Mouse (Mus musculus): ENCODE results near the gene 4933416C03Rik. TPM values are rescaled to one million over a fixed set of nuclear protein-coding genes. Genes with fewer than 3 reads are reported as not detected.

The 4933416C03Rik gene
- total RNA-seq (2023; ENCODE audit: inconsistent age), result not detected in 4 replicates

DNA sequence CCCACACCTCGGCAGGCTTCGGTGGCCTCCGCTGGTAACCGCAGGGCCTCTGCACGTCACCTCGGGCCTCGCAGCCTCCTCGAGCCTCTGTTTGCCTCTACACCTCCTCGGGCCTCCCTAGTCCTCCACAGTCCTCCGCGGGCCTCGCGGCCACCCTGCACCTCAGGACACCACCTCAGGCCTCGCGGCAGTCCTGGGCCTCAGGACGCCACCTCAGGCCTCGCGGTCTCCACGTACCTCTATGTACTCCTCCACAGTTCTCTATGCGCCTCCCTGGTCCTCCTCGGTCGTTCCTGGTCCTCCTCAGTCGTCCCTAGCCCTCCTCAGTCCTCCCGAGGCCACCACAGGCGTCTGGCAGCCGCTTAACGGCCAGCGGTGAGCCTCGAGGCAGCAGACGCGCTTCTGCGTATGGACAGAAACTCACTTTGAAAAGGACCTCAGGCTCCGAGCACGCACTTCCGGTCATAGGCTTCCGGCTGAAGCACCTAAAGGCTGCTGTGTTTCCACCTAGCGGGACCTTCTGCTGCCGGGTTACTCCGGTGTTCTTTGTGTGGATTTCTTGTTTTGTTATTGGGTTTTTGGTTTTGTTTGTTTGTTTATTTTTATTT, at the start of gene 4933416C03Rik:
Gene 4933416C03Rik, minus strand, starts transcription at position 51 of the 608 bp plus-strand sequence.

Other genes starting within 250 kb of the 4933416C03Rik start
- gene Ptprr, start 95.7 kb downstream of the 4933416C03Rik start, total RNA-seq (2023; ENCODE audit: inconsistent age), result not detected in 4 replicates
- gene Ptprb, start 161.6 kb upstream of the 4933416C03Rik start, total RNA-seq (2023; ENCODE audit: inconsistent age), result 0.03 TPM in 1 of 4 replicates, not detected in the others